Mouse (Mus musculus) adrenal gland, adult 18-20 months (tissue): ENCODE measurements at regions not wholly inside any gene's neighbourhood (a gene's known extent, or its start where the extent isn't known, plus 50 kb on each side); places are given as distances from the start of the nearest gene placed in this dataset.
A peak's percentile ranks its signal among the peaks of the same experiment; 100 is the strongest.

Experiments
- DNase-seq, 2 experiments: peaks; one replicate each; pipeline ENCODE4 v3.0.0; 2021 to 2022; ENCODE audit warnings: low spot score in 2 of 2

DNA sequence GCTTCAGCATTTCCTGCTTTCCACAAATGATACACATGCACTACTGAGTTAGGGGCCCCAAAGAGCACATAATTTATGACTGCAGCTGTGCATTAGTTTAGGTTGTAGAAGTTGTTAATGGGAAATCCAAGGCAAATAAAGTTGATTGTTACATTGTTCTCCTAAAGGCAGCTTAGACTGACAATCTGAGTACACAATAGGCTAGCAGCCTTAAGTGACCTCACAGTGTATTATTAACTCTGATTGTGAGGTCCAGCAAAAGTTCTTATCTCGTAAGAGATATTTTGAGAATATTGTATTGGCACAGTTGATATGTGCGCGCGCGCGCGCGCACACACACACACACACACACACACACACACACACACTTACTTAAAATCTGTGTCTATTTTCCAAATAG lies 70.5 kb upstream of the Yae1d1 start:
- DNase-seq: no peak

DNA sequence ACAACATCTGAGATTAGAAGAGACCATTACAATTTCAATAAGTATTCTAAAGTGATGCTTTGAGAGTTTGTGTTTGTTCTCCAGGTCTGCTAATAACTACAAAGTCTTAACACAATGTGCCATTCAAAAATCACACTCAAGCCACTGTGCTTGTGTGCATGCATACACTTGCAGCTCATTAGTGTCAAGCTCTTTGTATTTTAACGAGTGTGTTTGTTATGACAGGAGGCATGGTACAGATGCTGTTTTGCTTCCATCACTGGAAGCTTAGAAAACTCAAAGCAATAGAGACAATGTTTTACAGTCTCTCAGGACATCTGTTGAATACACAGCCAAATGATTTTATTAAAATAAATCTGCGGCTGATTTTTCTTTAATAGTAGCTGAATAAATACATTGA lies 67.1 kb upstream of the Yae1d1 start:
- DNase-seq: no peak

DNA sequence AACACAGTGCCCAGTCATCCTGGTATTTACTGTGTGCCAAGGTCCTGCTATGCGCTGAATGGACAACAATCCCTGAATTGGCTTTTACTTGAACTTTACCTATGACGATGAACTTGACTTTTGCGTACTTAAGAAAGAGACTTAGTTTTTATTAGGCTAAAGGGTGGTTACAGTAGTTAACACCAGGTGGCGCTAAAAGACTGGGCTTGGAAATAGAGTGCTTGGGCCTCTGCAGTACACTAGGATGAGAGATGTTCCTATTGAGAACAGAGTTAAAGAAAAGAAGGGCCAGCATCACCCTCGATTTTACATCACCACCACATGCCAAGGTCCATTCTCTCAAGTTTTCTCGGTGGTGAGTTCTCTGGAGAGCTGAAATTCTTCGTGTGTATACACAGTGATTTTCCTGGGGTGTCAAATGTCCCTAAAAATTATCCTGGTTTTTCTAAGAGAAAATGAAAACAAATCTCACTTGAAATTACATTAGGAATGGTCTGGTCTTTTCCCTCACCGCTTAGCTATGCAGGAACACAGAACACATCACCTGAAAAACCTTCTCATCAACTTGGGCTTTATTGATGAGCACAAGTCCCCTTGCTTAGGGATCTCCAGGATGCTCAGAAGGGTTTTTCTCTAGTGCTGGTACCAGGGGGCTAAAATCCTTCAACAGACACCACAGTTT lies 64.2 kb upstream of the Yae1d1 start:
- peak; percentile 20 to 43 for DNase-seq

DNA sequence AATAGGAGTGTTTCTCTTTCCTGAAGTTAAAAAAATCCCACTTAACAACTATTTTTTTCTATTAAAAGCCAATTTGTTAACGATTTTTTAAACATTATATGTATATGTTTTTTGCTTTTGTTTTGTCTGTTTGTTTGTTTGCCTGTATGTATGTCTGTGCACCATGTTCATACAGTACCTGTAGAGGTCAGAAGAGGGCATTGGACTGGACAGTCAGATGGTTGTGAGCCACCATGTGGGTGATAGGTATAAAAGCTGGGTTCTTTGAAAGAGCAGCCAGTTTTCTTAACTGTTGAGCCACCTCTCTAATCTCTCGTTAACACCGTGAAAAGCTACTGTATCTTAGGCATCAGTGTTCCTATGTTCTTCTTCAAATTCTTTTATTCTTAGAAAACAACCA lies 63.7 kb upstream of the Yae1d1 start:
- DNase-seq: no peak

DNA sequence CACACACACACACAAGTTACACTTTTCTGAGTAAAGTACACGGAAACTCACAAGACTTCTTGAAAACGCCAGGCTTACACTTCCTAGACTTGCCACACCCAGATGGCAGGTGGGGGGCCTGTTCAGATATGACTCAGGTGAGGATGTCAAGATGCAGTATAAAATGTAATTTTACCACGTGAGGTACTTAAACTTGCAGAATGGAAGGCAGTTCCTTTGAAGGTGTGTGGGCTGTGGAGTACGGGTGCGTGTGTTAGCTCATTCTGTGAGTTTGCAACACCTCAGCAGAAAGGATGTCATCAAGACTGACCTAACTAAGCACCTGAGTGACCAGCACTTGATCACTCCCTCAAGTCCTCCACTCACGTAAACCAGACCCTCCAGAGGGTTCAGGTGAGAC lies 50.0 kb upstream of the Yae1d1 start:
- no peak for DNase-seq
